Mouse (Mus musculus): ENCODE measurements around the gene Git2.

The Git2 gene

GRCm38 (mm10) chr5:114775056-114775979 is at the start of gene Git2:
Gene Git2, minus strand, starts transcription at chr5:114775517.
- DNase-seq (ENCODE audit: low spot score in 2 of 2), result no peak

DNA sequence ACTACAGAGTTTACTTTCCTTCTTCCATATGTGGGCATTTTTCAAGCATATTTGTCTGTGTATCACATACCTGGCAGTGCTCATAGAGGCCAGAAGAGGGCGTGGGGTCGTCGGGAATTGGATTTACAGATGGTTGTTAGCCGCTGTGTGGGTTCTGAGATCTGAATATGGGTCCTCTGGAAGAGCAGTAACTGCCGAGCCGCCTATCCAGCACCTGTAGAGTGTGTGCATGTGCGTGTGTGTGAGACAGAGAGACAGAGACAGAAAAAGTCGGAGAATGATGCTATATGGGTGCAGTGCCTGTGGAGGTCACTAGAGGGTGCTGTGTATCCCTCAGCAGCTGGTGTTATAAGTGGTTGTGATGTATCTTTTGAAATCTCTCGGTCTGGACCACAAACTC is 48.9 kb upstream of the Git2 start:
- DNase-seq (ENCODE audit: low spot score in 2 of 2), result peak in 1 of 2 experiments; percentile 44

DNA sequence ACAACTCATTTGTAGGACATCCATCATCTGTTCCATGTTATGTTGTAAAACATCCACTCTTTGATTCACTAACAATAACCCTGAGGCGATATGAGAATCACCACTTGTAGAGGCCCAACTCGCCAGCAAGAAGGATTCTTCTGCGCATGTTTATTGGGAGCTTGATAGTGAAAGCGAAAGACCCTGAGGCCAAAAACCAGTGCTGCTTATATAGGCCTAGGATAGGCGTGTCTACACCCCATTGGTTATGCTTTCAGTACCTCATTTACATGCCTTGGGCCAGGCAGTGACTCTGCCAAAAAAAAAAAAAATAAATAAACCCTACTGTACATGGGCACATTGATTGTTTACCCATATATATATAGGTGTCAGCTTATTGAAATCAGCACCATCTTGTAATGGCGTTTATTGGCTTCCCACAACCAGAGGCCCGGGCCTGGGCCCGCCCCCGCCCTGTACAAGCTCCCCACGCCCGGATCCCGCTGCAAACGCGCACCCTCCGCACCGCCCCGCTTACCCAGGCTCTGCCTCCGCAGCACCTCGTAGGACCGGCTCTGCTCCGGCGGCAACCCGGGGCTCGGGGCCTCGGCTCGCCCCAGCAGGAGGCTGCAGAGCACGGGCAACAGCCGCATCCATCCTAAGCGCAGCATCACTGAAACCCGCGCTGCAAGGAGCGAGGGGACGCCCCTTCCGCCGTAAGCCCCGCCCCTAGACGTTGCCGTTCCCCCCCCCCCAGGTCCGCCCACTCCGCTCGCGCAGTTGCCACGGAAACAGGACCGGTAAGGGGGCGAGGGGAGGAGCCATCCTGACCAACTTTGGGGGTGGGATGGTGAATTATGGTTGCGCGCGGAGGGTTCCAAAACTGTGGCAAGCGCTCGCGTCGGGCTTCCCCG is 47.7 kb upstream of the Git2 start, which contains the start of gene 1500011B03Rik:
1500011B03Rik (minus strand) TSS at position 673 of the 893 bp plus-strand sequence.
- DNase-seq (ENCODE audit: low spot score in 2 of 2), result peak; percentile 64 to 81

DNA sequence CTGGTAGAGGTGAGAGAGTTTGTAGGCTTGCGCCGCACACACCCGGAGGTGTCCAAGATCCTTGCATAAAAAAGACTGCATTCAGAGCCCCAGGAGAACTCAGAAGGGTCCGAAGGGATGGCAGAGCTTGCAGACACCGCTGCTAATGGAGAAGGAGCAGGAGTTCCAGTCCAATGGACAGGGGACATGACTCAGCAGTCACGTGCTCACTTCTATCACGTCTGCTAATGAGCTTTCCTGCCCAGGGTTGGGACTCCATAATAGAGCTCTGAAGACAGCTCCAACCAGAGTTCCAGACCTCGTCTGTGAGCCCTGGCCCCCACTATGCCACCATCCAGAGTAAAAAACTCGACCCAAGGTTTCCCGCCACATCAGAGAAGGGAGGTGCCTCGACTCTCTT is 42.8 kb upstream of the Git2 start:
- no peak for DNase-seq (ENCODE audit: low spot score in 2 of 2)

DNA sequence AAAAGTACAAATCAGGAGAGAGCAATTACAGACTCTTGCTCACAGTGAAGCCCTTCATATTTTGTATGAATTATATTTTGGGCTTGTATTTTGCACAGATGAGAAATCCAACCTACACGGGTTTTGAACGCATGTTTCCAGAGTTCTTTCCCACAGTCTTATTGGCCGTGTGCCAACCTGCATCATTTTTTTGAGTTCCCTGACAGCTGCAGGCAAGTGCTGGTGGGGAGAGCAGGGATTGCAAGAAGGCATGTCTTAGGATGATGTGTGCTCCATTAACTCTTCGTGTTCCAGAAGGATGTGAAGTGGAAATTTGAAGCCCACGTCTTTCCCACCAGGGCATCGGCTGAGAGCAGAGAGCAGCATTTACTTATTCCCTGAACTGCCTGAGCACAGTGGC is 41.3 kb upstream of the Git2 start:
- no peak for DNase-seq (ENCODE audit: low spot score in 2 of 2)

GRCm38 (mm10) chr5:114813525-114814181 is 38.3 kb upstream of the Git2 start:
- peak; percentile 87 to 91 for DNase-seq (ENCODE audit: low spot score in 2 of 2)

GRCm38 (mm10) chr5:114809826-114810225 is 34.5 kb upstream of the Git2 start:
- DNase-seq (ENCODE audit: low spot score in 2 of 2), result no peak

GRCm38 (mm10) chr5:114809181-114809756 is 34.0 kb upstream of the Git2 start:
- DNase-seq (ENCODE audit: low spot score in 2 of 2), result no peak

- no peak for DNase-seq (ENCODE audit: low spot score in 2 of 2)
Observed at GRCm38 (mm10) chr5:114808385-114808784, 33.1 kb upstream of the Git2 start.

DNA sequence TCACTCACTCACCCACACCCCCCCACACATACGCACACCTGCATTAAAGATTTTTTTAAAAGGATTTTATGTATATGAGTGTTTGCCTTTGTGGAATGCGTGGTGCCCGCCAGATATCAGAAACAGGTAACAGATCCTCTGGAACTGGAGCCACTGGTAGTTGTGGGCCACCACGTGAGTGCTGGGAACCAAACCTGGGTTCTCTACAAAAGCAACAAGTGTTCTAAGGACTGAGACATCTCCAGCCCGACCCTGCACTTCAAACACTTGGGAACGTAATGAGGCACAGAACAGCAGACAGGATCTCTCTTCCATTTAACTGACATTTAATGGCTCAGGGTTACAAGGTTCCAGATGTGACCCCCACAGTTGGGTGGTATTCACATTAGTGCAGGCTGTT is 32.6 kb upstream of the Git2 start:
- no peak for DNase-seq (ENCODE audit: low spot score in 2 of 2)

- no peak for DNase-seq (ENCODE audit: low spot score in 2 of 2)
Observed at GRCm38 (mm10) chr5:114807468-114807867, 32.2 kb upstream of the Git2 start.

- no peak for DNase-seq (ENCODE audit: low spot score in 2 of 2)
Observed at GRCm38 (mm10) chr5:114807063-114807462, 31.7 kb upstream of the Git2 start.

DNA sequence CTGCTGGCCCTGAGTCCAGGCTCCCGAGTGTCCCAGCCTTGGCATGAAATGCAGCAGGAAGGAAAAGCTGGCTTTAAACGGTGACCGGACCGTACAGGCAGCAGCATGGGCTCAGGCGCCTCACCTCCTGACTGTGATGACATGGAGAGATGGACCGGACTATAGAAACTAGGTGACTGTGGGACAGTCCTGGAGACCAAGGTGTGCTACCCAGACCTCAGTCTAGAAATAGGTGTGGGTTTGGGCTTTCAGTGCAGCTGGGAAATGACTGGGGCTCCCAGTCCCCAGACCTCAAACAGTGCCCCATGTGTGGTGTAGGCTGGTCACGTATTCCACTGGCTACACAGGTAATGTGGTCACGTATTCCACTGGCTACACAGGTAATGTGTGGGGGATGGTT is 31.3 kb upstream of the Git2 start:
- DNase-seq (ENCODE audit: low spot score in 2 of 2), result no peak

DNA sequence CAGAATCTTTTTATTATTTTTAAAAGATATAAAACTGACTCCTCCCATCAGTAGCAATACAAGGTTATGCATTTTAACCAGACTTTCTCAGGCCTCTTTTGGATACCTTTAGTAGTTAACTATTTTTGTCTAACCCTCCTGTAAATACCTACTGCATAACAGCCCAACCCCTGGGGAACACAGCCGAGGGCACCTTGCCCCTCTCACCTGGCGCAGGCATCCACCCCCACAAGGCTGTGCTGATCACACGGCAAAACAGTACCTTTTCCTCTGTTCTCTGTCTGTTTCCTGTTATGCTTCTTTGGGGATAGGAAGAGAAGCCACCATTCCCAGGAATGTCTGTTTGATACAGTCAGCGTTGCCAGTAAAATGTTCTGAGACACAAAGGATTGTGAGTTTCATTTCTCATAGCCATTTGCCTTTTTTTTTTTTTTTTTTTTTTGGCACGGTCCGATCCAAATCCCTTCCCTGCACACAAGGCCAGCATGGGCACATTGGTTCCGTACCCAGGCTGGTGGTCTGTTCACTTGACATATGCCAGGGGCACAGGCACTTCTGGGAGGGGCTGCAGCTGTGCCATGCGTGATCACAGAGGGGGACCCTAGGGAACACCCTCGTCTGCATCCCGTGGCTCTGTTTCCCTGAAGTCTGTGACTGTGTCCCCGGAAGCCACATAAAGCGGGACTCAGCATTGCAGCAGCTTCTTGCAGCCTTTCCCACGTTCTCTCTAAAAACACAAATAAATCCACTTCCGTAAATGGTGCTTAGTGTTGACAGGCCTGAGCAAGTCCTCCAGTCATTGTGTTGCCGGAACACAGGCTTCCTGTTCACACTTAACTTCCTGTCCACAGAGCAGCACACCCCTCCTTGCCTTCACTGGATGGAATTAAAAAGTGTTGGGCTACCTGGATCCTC is 30.4 kb upstream of the Git2 start:
- no peak for DNase-seq (ENCODE audit: low spot score in 2 of 2)

DNA sequence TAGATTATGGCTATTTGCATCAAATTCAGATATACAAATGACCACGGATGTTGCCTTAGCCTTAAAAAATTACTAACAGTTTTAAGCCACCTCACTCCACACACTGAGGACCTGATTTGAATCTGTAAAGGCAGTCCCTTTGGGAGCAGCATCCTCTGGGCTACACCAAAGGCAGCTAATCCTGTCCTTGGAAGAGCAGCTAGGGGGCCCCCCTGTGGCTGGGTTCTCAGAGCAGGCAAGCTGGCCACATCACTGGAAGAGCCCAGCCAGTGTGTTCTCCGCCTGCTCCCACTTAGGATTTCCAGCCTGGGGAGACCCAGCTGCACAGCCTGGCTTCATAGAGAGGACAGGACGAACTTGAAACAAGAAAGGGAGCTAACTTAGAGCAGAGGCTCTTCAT is 29.6 kb upstream of the Git2 start:
- DNase-seq (ENCODE audit: low spot score in 2 of 2), result no peak

DNA sequence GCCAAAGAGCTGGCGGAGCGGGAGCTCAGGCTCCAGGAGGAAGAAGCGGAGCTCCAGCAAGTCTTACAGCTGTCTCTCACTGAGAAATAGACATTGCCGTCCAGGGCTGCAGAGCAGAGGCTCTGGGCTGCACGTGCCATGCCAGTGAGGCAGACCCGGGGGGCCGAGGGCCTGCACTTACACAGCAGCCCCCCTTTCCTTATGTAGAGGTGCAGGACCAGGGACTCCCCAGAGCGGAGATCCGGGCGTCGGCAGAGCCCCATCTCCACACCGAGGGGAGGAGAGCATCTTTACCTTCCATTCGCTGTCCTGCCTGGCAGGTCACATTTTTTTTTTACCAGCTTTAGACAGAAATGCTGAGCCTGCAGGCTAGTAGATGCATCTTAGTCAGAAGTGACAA is 29.0 kb upstream of the Git2 start:
- DNase-seq (ENCODE audit: low spot score in 2 of 2), result no peak

DNA sequence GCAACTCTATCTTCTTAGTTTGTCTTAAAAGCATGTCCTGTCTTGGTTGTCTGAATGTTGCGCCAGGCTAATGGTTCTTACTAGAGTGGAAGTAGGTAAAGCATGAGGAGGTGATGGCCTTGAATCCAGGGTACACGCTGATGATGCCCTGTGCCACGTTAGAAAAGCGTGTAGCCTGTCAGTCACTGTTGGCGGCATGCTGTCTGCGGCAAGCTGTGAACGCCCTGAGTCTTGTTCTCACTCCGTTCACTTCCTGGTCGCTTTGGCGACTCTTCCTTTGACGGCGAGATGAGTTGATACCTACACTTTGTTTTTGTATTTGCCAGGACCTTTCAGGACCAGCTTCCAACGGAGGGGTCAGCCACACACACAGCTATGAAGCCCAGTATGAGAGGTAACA is 27.9 kb upstream of the Git2 start:
- no peak for DNase-seq (ENCODE audit: low spot score in 2 of 2)

DNA sequence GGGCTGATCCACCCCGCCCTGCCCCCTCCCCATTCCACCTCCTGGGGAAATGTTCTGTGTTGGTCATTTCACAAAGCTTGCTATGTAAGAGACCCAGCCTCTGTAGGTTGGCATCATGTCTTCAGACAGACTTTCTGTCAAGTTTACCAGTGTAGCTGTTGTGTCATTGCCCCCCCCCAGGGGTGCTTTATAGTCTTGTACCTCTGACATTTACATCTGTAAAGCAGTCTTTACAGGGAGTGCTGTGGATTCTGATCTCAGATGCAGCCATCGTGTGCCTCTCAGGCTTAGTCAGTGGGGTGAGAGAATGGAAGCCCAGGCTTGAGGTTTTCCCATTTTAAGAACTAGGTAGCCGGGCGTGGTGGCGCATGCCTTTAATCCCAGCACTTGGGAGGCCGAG is 26.5 kb upstream of the Git2 start:
- DNase-seq (ENCODE audit: low spot score in 2 of 2), result no peak

DNA sequence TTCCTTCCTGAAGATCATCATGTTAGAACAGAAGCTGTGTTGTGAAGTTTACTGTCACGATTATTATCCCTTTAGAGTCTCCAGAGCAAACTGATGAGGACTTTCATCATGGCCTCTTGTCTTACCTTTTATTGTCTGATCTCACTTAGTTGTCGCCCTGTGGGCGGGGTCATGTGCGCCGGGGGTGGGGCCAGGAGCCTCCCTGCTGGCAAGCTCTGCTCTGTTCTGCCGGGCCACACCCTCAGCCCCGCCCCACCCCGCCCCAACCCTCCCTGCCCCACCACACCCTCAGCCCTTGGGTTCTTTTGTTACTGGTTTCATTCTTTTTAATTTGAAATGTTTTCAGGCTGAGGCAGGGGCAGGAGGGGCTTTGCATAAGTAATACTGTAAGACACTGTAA is 25.7 kb upstream of the Git2 start:
- DNase-seq (ENCODE audit: low spot score in 2 of 2), result no peak

- no peak for DNase-seq (ENCODE audit: low spot score in 2 of 2)
Observed at GRCm38 (mm10) chr5:114799848-114800247, 24.5 kb upstream of the Git2 start.

DNA sequence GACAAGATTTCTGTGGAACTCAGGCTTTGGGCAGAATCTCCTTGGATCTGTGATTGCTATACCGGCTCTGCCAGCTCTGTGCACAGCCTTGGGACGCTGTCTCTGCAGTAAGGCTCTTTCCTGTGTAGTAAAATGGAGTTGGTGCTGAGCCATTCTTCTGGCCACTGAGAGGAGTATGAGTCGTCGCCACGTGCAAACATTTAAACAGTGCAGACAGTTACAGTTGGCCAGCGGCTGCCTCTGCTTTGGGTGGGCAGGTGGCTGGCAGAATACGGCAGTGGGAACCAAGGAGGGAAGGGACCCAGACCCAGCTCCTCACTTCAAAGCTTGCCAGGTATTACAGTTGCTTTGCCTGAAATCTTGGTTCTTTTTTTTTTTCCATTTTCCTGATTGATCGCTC is 21.9 kb upstream of the Git2 start:
- no peak for DNase-seq (ENCODE audit: low spot score in 2 of 2)

Data from cerebellum, postnatal 4 days (tissue).